Mouse (Mus musculus): Measurements from ENCODE around the gene Mpp6. TPM values are rescaled to one million over a fixed set of nuclear protein-coding genes. Genes with fewer than 3 reads are reported as not detected.

The Mpp6 gene
- polyA plus RNA-seq, 1 experiment from 2014 or later, result 51.0 TPM

GRCm38 (mm10) chr6:50225232-50225631 is 115.2 kb downstream of the Mpp6 start:
- DNase-seq (ENCODE audit: low spot score), result no peak

GRCm38 (mm10) chr6:50228180-50228579 is 118.1 kb downstream of the Mpp6 start:
- DNase-seq (ENCODE audit: low spot score), result no peak

GRCm38 (mm10) chr6:50231288-50231687 is 121.2 kb downstream of the Mpp6 start:
- no peak for DNase-seq (ENCODE audit: low spot score)

GRCm38 (mm10) chr6:50232984-50233383 is 122.9 kb downstream of the Mpp6 start:
- no peak for DNase-seq (ENCODE audit: low spot score)

- no peak for DNase-seq (ENCODE audit: low spot score)
Observed at GRCm38 (mm10) chr6:50237963-50238362, 127.9 kb downstream of the Mpp6 start.

- DNase-seq (ENCODE audit: low spot score), result no peak
Observed at GRCm38 (mm10) chr6:50239902-50240301, 129.9 kb downstream of the Mpp6 start.

GRCm38 (mm10) chr6:50240437-50240836 is 130.4 kb downstream of the Mpp6 start:
- no peak for DNase-seq (ENCODE audit: low spot score)

GRCm38 (mm10) chr6:50244126-50244525 is 134.1 kb downstream of the Mpp6 start:
- DNase-seq (ENCODE audit: low spot score), result no peak

GRCm38 (mm10) chr6:50244967-50245366 is 134.9 kb downstream of the Mpp6 start:
- DNase-seq (ENCODE audit: low spot score), result peak; percentile 33

- peak; percentile 61 for DNase-seq (ENCODE audit: low spot score)
Observed at GRCm38 (mm10) chr6:50247356-50247755, 137.3 kb downstream of the Mpp6 start.

- no peak for DNase-seq (ENCODE audit: low spot score)
Observed at GRCm38 (mm10) chr6:50247791-50248190, 137.8 kb downstream of the Mpp6 start.

Other genes starting within 250 kb of the Mpp6 start
- gene Gsdme, start 153.6 kb downstream of the Mpp6 start, polyA plus RNA-seq (2015; fragmentation: Nextera tagmentation; extraction: Ambion mirVana), result 19.1 and 23.8 TPM in 2 replicates